Mouse (Mus musculus) limb, embryonic 14.5 days (tissue): ENCODE data around the gene Bhlhe40. TPM values are rescaled to one million over a fixed set of nuclear protein-coding genes. Genes with fewer than 3 reads are reported as not detected.

Experiments used
- ATAC-seq: fragments of 200-750 bp; cut with Nextera tagmentation; 2 replicates; pipeline ENCODE4 v1.8.0; 2017; ENCODE audit warnings: low read depth, moderate number of reproducible peaks, moderate TSS enrichment; ENCODE audit not compliant: low FRiP score
- DNase-seq: peaks from one replicate; pipeline ENCODE4 v3.0.0-alpha.2; 2015; ENCODE audit warnings: low spot score
- H3K27ac ChIP-seq: fragments of 300-500 bp; sonication (generic); replicated peaks from 2 replicates; pipeline ENCODE4 v1.5.1; 2014; ENCODE audit warnings: low read depth, mild to moderate bottlenecking, low read length, moderate library complexity, mixed read lengths
- H3K27me3 ChIP-seq: fragments of 300-500 bp; sonication (generic); 2 replicates; pipeline ENCODE4 v1.6.1; 2014; ENCODE audit warnings: low read length, mixed read lengths; ENCODE audit not compliant: control insufficient read depth, insufficient read depth
- H3K36me3 ChIP-seq: fragments of 300-500 bp; sonication (generic); 2 replicates; pipeline ENCODE4 v1.6.1; 2014; ENCODE audit warnings: mild to moderate bottlenecking, low read length, moderate library complexity, mixed read lengths; ENCODE audit not compliant: control insufficient read depth, insufficient read depth
- H3K4me1 ChIP-seq: fragments of 300-500 bp; sonication (generic); 2 replicates; pipeline ENCODE4 v1.6.1; 2014; ENCODE audit warnings: antibody characterized with exemption, low read length, mixed read lengths; ENCODE audit not compliant: control insufficient read depth, insufficient read depth
- H3K4me2 ChIP-seq: fragments of 300-500 bp; sonication (generic); replicated peaks from 2 replicates; pipeline ENCODE4 v1.6.1; 2014; ENCODE audit warnings: low read depth, mild to moderate bottlenecking, low read length, moderate library complexity; ENCODE audit not compliant: severe bottlenecking
- H3K4me3 ChIP-seq: fragments of 300-500 bp; sonication (generic); replicated peaks from 2 replicates; pipeline ENCODE4 v1.5.1; 2014; ENCODE audit warnings: low read length
- H3K9ac ChIP-seq: fragments of 300-500 bp; sonication (generic); 2 replicates; pipeline ENCODE4 v1.6.1; 2014; ENCODE audit warnings: mild to moderate bottlenecking, low read depth, low read length, moderate library complexity; ENCODE audit not compliant: severe bottlenecking
- H3K9me3 ChIP-seq: fragments of 300-500 bp; sonication (generic); 2 replicates; pipeline ENCODE4 v1.6.1; 2016; ENCODE audit warnings: low read length; ENCODE audit not compliant: control insufficient read depth
- POLR2A ChIP-seq: fragments of 200-500 bp; IDR thresholded peaks from 2 replicates; pipeline ENCODE4 v1.8.0; 2012; ENCODE audit warnings: inconsistent platforms, mild to moderate bottlenecking, moderate library complexity, borderline replicate concordance; ENCODE audit not compliant: insufficient read depth, insufficient read length; ENCODE audit errors: extremely low read depth
- WGBS: fragments of 180-500 bp; shearing (Covaris S2); extraction: QIAGEN DNeasy Blood & Tissue Kit; methylation state at CpG from one replicate; pipeline ENCODE4 v1.1.7; 2014; 5-methylcytosine and 5-hydroxymethylcytosine counted together
- polyA plus RNA-seq, 2 experiments: library from polyadenylated mRNA; depleted of rRNA in 1 of 2; stranded (reverse) in 1 of 2; unstranded in 1 of 2; fragments of >200 nt; fragmentation: Nextera tagmentation in 1 of 2; extraction: Ambion mirVana in 1 of 2; gene quantifications; 2 replicates each; pipeline versions ENCODE4 v1.2.1 to v1.2.3; 2012 to 2014

Bhlhe40 gene
- polyA plus RNA-seq (2012; rRNA removed) (10.8 and 11.9 TPM in 2 replicates), polyA plus RNA-seq (2014; fragmentation: Nextera tagmentation; extraction: Ambion mirVana) (27.6 and 31.7 TPM in 2 replicates)

GRCm38 (mm10) chr6:108660206-108660877 is at the start of gene Bhlhe40:
TSS of gene Bhlhe40 (plus strand) at chr6:108660629.
- peaks cover 8% of the 10 kb centered on the region for H3K36me3 ChIP-seq
- peak within 1 kb of the TSS; percentile 94 for H3K4me2 ChIP-seq
- 2% methylated on average over 25 of the region's 43 CpGs for WGBS
- peak within 1 kb of the TSS; percentile 60 for H3K4me3 ChIP-seq
- no peaks in the 10 kb centered on the region; the same call in 1 of the 2 replicates for H3K27me3 ChIP-seq
- H3K9ac ChIP-seq: peak within 1 kb of the TSS; percentile 70
- DNase-seq (peak; percentile 92), ATAC-seq (peak; percentile 85)
- H3K9me3 ChIP-seq: no peaks in the 10 kb centered on the region
- H3K27ac ChIP-seq: peak within 1 kb of the TSS; percentile 90
- H3K4me1 ChIP-seq: peaks cover 15% of the 10 kb centered on the region; the same call in 1 of the 2 replicates
- TF ChIP-seq POLR2A: peak; percentile 62; the same call in 1 of the 2 replicates

- Histone ChIP-seq H3K27me3 (no peaks in the 10 kb centered on the region), H3K36me3 (no peaks in the 10 kb centered on the region), H3K4me3 (no peak overlapping the region), H3K4me2 (no peak overlapping the region), H3K4me1 (no peaks in the 10 kb centered on the region), H3K9me3 (no peaks in the 10 kb centered on the region), H3K27ac (no peak overlapping the region), H3K9ac (no peak overlapping the region)
- ATAC-seq: no peak
- 31% methylated on average over 3 of the region's 3 CpGs for WGBS
- DNase-seq: no peak
- no peak for TF ChIP-seq POLR2A
These were observed 48.8 kb upstream of the Bhlhe40 start for GRCm38 (mm10) chr6:108611663-108612062.

GRCm38 (mm10) chr6:108618025-108618424 is 42.4 kb upstream of the Bhlhe40 start:
- H3K36me3 ChIP-seq: no peaks in the 10 kb centered on the region
- WGBS: 81% methylated on average over 10 of the region's 10 CpGs
- no peak overlapping the region for H3K27ac ChIP-seq
- no peak overlapping the region for H3K4me3 ChIP-seq
- H3K4me1 ChIP-seq: no peaks in the 10 kb centered on the region
- no peaks in the 10 kb centered on the region for H3K27me3 ChIP-seq
- H3K9me3 ChIP-seq: no peaks in the 10 kb centered on the region
- H3K4me2 ChIP-seq: no peak overlapping the region
- DNase-seq (no peak), ATAC-seq (no peak)
- TF ChIP-seq POLR2A: no peak
- no peak overlapping the region for H3K9ac ChIP-seq

- no peak overlapping the region for H3K4me2 ChIP-seq
- WGBS: 82% methylated on average over 4 of the region's 4 CpGs
- H3K9ac ChIP-seq: no peak overlapping the region
- no peaks in the 10 kb centered on the region for H3K4me1 ChIP-seq
- no peaks in the 10 kb centered on the region for H3K36me3 ChIP-seq
- no peaks in the 10 kb centered on the region for H3K9me3 ChIP-seq
- H3K27me3 ChIP-seq: no peaks in the 10 kb centered on the region
- TF ChIP-seq POLR2A: no peak
- no peak overlapping the region for H3K4me3 ChIP-seq
- H3K27ac ChIP-seq: no peak overlapping the region
- no peak for DNase-seq
- ATAC-seq: no peak
These were observed 37.3 kb upstream of the Bhlhe40 start for GRCm38 (mm10) chr6:108623028-108623565.

- no peaks in the 10 kb centered on the region for H3K27me3 ChIP-seq
- H3K9me3 ChIP-seq: 0 out of 2 replicates have a peak, but pooled peaks cover 4% of the 10 kb centered on the region
- H3K4me1 ChIP-seq: no peaks in the 10 kb centered on the region
- no peaks in the 10 kb centered on the region for H3K36me3 ChIP-seq
- TF ChIP-seq POLR2A: no peak
- H3K4me3 ChIP-seq: no peak overlapping the region
- H3K4me2 ChIP-seq: no peak overlapping the region
- WGBS: 86% methylated on average over 4 of the region's 4 CpGs
- ATAC-seq: no peak
- no peak overlapping the region for H3K27ac ChIP-seq
- DNase-seq: no peak
- H3K9ac ChIP-seq: no peak overlapping the region
These were observed 35.5 kb upstream of the Bhlhe40 start for GRCm38 (mm10) chr6:108624915-108625314.
